Mouse (Mus musculus): ENCODE measurements at regions not wholly inside any gene's neighbourhood (a gene's known extent, or its start where the extent isn't known, plus 50 kb on each side); places are given as distances from the start of the nearest gene placed in this dataset.
"Not testable (repeated sequence)": the region's sequence is repeated elsewhere in the genome, so short reads cannot be mapped to it uniquely, and the experiment has no call there.

- no peak for ATAC-seq
Observed at GRCm38 (mm10) chr7:73068534-73068933, 306.8 kb upstream of the Rgma start.

GRCm38 (mm10) chr7:73069352-73069751 lies 306.0 kb upstream of the Rgma start:
- 92% methylated on average over 4 of the region's 4 CpGs for WGBS
- H3K4me2 ChIP-seq (ENCODE audit: low read length) = no peak overlapping the region
- no peak for ATAC-seq
- H3K27ac ChIP-seq (ENCODE audit: low read depth, low read length) = no peak overlapping the region
- H3K9ac ChIP-seq (ENCODE audit: low read depth, low read length) = no peak overlapping the region
- H3K9me3 ChIP-seq (ENCODE audit: control insufficient read depth, low read length) = no peaks in the 10 kb centered on the region
- H3K4me1 ChIP-seq (ENCODE audit: control insufficient read depth, insufficient read depth, low read depth, low read length) = no peaks in the 10 kb centered on the region
- H3K36me3 ChIP-seq (ENCODE audit: control insufficient read depth, insufficient read depth, low read length) = no peaks in the 10 kb centered on the region
- H3K27me3 ChIP-seq (replicated peaks; ENCODE audit: control insufficient read depth, insufficient read depth, low read length) = no peaks in the 10 kb centered on the region
- H3K4me3 ChIP-seq (ENCODE audit: low read length) = no peak overlapping the region

More at GRCm38 (mm10) chr7:73068534-73068933, 306.8 kb upstream of the Rgma start:
- Histone ChIP-seq H3K27me3 (replicated peaks; ENCODE audit: control insufficient read depth, insufficient read depth, low read length) (no peaks in the 10 kb centered on the region), H3K36me3 (ENCODE audit: control insufficient read depth, insufficient read depth, low read length) (no peaks in the 10 kb centered on the region), H3K9me3 (ENCODE audit: control insufficient read depth, low read length) (no peaks in the 10 kb centered on the region), H3K27ac (ENCODE audit: low read depth, low read length) (no peak overlapping the region), H3K4me2 (ENCODE audit: low read length) (no peak overlapping the region), H3K4me3 (ENCODE audit: low read length) (no peak overlapping the region), H3K9ac (ENCODE audit: low read depth, low read length) (no peak overlapping the region), H3K4me1 (ENCODE audit: control insufficient read depth, insufficient read depth, low read depth, low read length) (no peaks in the 10 kb centered on the region)
- 100% methylated on average over 1 of the region's 1 CpGs for WGBS

DNA sequence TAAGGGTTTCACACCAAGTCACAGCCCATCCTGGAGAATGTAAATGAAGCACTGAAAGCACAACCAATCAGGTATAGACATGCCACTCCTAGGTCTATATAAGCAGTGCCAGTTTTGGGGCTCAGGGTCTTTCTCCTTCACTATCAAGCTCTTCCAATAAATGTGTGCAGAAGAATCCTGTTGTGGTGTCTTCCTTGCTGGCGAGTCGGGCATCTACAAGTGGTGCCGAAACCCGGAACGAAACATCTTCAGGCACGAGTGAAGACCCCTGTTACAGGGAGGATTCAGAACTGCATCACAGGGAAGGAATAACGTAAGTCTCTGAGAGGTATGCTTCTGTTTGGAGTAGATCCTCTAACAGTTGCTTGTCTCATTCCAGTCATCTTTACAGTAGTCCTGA lies 299.9 kb upstream of the Rgma start:
- WGBS = over 99% methylated on average over 7 of the region's 7 CpGs
- not testable (repeated sequence) for H3K27me3 ChIP-seq (replicated peaks; ENCODE audit: control insufficient read depth, insufficient read depth, low read length); H3K4me3 ChIP-seq (ENCODE audit: low read length); H3K9me3 ChIP-seq (ENCODE audit: control insufficient read depth, low read length); H3K4me1 ChIP-seq (ENCODE audit: control insufficient read depth, insufficient read depth, low read depth, low read length); H3K27ac ChIP-seq (ENCODE audit: low read depth, low read length); H3K9ac ChIP-seq (ENCODE audit: low read depth, low read length); H3K36me3 ChIP-seq (ENCODE audit: control insufficient read depth, insufficient read depth, low read length); H3K4me2 ChIP-seq (ENCODE audit: low read length); ATAC-seq

DNA sequence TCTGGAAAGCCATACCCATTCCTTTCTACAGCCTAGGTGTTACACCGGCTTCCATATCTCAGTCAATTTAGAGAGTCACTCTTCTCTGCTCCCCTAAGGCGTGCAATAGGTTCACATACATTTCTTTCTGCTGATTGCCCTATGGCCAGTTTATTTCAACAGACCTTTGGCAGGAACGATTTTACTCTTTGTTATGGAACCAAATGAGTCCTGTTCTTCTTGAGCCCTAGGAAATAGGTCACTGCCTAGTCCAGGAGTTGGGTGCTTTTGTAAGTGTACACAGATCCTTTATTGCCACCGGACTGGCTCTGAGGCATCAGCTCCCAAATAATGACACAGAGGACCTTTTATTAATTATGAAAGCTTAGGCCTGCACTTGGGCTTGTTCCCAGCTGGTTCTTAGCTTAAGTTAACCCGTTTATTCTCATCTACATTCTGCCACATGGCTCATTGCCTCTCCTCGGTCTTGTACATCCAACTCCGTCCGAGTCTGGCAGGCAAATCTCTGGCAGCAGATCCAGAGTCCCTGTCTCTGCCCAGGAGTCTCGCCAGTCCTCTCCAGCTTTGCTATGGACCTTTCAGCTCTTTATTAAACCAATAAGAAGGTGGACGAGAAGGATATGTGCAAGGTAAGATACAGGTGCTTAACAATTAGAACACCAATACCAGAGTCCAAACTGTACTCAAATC lies 287.7 kb upstream of the Rgma start:
- no peak for ATAC-seq
- WGBS = 69% methylated on average over 10 of the region's 10 CpGs

GRCm38 (mm10) chr7:73088321-73088720 lies 287.0 kb upstream of the Rgma start:
- H3K4me1 ChIP-seq (ENCODE audit: control insufficient read depth, insufficient read depth, low read depth, low read length) = no peaks in the 10 kb centered on the region

More for the DNA sequence above, 287.7 kb upstream of the Rgma start:
- Histone ChIP-seq H3K9me3 (ENCODE audit: control insufficient read depth, low read length) (no peaks in the 10 kb centered on the region), H3K9ac (ENCODE audit: low read depth, low read length) (no peak overlapping the region), H3K4me3 (ENCODE audit: low read length) (no peak overlapping the region), H3K36me3 (ENCODE audit: control insufficient read depth, insufficient read depth, low read length) (no peaks in the 10 kb centered on the region), H3K27ac (ENCODE audit: low read depth, low read length) (no peak overlapping the region), H3K27me3 (replicated peaks; ENCODE audit: control insufficient read depth, insufficient read depth, low read length) (no peaks in the 10 kb centered on the region), H3K4me2 (ENCODE audit: low read length) (no peak overlapping the region), H3K4me1 (ENCODE audit: control insufficient read depth, insufficient read depth, low read depth, low read length) (no peaks in the 10 kb centered on the region)

DNA sequence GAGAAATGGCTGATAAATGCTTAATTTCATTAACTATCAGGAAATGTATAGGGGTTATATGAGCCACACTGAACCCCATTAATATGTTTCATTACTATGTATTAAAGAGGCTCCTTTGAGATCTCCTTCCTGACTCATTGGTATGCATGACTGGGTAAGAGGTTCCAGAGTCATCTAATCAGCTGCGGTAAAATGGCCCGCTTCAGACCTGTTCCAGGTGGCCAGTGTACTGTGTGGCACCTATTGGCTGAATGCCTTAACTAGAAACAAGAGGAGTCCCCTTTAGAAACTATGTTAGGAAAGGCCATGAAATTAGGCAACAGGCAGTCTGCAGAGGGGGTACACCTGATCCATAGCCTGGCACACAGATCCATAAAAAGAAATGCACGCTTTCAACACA lies 283.6 kb upstream of the Rgma start:
- 83% methylated on average over 3 of the region's 3 CpGs for WGBS
- Histone ChIP-seq H3K27me3 (replicated peaks; ENCODE audit: control insufficient read depth, insufficient read depth, low read length) (no peaks in the 10 kb centered on the region), H3K4me2 (ENCODE audit: low read length) (no peak overlapping the region), H3K9ac (ENCODE audit: low read depth, low read length) (no peak overlapping the region), H3K4me3 (ENCODE audit: low read length) (no peak overlapping the region), H3K9me3 (ENCODE audit: control insufficient read depth, low read length) (no peaks in the 10 kb centered on the region), H3K36me3 (ENCODE audit: control insufficient read depth, insufficient read depth, low read length) (no peaks in the 10 kb centered on the region), H3K4me1 (ENCODE audit: control insufficient read depth, insufficient read depth, low read depth, low read length) (no peaks in the 10 kb centered on the region), H3K27ac (ENCODE audit: low read depth, low read length) (no peak overlapping the region)
- ATAC-seq = no peak

More at GRCm38 (mm10) chr7:73088321-73088720, 287.0 kb upstream of the Rgma start:
- Histone ChIP-seq H3K27me3 (replicated peaks; ENCODE audit: control insufficient read depth, insufficient read depth, low read length) (no peaks in the 10 kb centered on the region), H3K4me2 (ENCODE audit: low read length) (no peak overlapping the region), H3K36me3 (ENCODE audit: control insufficient read depth, insufficient read depth, low read length) (no peaks in the 10 kb centered on the region), H3K9ac (ENCODE audit: low read depth, low read length) (no peak overlapping the region), H3K9me3 (ENCODE audit: control insufficient read depth, low read length) (no peaks in the 10 kb centered on the region), H3K4me3 (ENCODE audit: low read length) (no peak overlapping the region), H3K27ac (ENCODE audit: low read depth, low read length) (no peak overlapping the region)
- no peak for ATAC-seq
- 93% methylated on average over 8 of the region's 8 CpGs for WGBS

DNA sequence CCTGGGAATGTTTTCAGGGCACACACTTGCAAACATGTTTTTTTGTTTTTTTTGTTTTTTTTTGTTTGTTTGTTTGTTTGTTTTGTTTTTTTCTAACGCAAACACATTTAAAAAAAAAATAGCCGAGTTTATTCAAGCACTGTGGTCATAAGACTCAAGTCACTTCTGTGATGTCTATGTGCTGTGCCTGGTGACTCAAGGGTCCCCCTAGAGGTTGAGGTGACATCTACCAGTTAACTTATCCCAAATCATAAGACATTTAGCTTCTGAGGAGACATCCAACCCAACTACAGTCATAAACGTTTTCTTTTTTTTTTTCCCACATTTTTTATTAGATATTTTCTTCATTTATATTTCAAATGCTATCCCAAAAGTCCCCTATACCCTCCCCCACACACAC lies 281.2 kb upstream of the Rgma start:
- Histone ChIP-seq H3K4me2 (ENCODE audit: low read length) (no peak overlapping the region), H3K9me3 (ENCODE audit: control insufficient read depth, low read length) (no peaks in the 10 kb centered on the region), H3K4me3 (ENCODE audit: low read length) (no peak overlapping the region), H3K9ac (ENCODE audit: low read depth, low read length) (no peak overlapping the region), H3K36me3 (ENCODE audit: control insufficient read depth, insufficient read depth, low read length) (no peaks in the 10 kb centered on the region), H3K27me3 (replicated peaks; ENCODE audit: control insufficient read depth, insufficient read depth, low read length) (no peaks in the 10 kb centered on the region), H3K4me1 (ENCODE audit: control insufficient read depth, insufficient read depth, low read depth, low read length) (no peaks in the 10 kb centered on the region), H3K27ac (ENCODE audit: low read depth, low read length) (no peak overlapping the region)
- ATAC-seq = no peak
- WGBS = 62% methylated on average over 3 of the region's 3 CpGs

DNA sequence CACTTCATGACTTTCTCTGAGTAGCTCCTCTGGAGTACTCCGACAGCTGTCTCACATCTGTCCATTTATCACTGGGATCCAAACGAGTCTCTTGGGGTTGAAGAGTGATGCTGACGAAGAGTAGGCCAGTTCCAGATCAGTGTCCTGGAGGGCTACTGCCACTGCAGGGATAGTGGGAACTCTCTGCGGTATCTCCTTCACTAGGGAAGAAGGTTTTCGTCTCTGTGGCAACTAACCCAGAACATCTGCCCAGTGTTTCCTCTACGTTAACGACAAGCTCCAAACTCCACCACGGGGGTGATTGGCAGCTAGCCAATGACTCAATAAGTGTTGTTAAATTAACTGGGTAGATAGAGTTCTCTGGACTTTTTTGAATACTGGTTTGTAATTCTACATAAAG lies 256.4 kb upstream of the Rgma start:
- Histone ChIP-seq H3K27me3 (replicated peaks; ENCODE audit: control insufficient read depth, insufficient read depth, low read length) (no peaks in the 10 kb centered on the region), H3K36me3 (ENCODE audit: control insufficient read depth, insufficient read depth, low read length) (no peaks in the 10 kb centered on the region), H3K9me3 (ENCODE audit: control insufficient read depth, low read length) (no peaks in the 10 kb centered on the region), H3K4me2 (ENCODE audit: low read length) (no peak overlapping the region), H3K4me3 (ENCODE audit: low read length) (no peak overlapping the region), H3K9ac (ENCODE audit: low read depth, low read length) (no peak overlapping the region), H3K27ac (ENCODE audit: low read depth, low read length) (no peak overlapping the region), H3K4me1 (ENCODE audit: control insufficient read depth, insufficient read depth, low read depth, low read length) (no peaks in the 10 kb centered on the region)
- no peak for ATAC-seq
- 43% methylated on average over 8 of the region's 8 CpGs for WGBS

DNA sequence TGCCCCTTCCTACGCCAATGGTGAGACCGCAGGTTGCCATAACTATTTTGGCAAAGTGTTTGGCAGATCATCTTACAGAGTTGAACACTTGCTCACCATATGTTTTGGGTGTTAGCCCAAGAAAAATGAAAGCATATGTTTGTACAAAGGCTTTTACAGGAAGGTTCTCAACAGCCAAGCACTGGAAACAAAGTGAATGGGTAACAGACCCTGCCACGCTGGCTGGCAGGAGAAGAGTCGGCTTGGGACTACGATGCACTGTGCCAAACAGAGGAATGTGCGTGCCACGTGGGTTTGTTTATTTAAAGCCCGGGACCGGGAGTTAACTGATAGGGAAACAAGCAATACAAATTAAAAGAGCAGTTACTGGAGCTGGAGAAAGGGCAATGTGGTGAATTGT lies 255.0 kb upstream of the Rgma start:
- H3K27me3 ChIP-seq (replicated peaks; ENCODE audit: control insufficient read depth, insufficient read depth, low read length) = no peaks in the 10 kb centered on the region
- H3K9me3 ChIP-seq (ENCODE audit: control insufficient read depth, low read length) = no peaks in the 10 kb centered on the region
- H3K9ac ChIP-seq (ENCODE audit: low read depth, low read length) = no peak overlapping the region
- H3K36me3 ChIP-seq (ENCODE audit: control insufficient read depth, insufficient read depth, low read length) = no peaks in the 10 kb centered on the region
- no peak overlapping the region for H3K4me3 ChIP-seq (ENCODE audit: low read length)
- no peak overlapping the region for H3K27ac ChIP-seq (ENCODE audit: low read depth, low read length)
- no peaks in the 10 kb centered on the region; the same call in 1 of the 2 replicates for H3K4me1 ChIP-seq (ENCODE audit: control insufficient read depth, insufficient read depth, low read depth, low read length)
- H3K4me2 ChIP-seq (ENCODE audit: low read length) = no peak overlapping the region
- 68% methylated on average over 9 of the region's 9 CpGs for WGBS
- no peak for ATAC-seq
